Mouse (Mus musculus) MEL (cell line): ENCODE results near the gene Ak4. TPM values are rescaled to one million over a fixed set of nuclear protein-coding genes. Genes with fewer than 3 reads are reported as not detected.

Experiments used
- DNase-seq: peaks from one replicate; pipeline ENCODE4 v3.0.0; 2011; ENCODE audit warnings: low read depth, low spot score
- H3K27ac ChIP-seq: 2 replicates; pipeline ENCODE4 v1.5.1; 2012; ENCODE audit warnings: low read depth, mild to moderate bottlenecking, control low read depth, low read length, moderate library complexity; ENCODE audit not compliant: control insufficient read depth
- H3K27me3 ChIP-seq, 2 experiments: fragments of 150-350 bp in 1 of 2; sonication (generic) in 1 of 2; 2 replicates each; pipeline ENCODE4 v1.6.1; 2012; ENCODE audit warnings: low read length in 2 of 2, mild to moderate bottlenecking in 2 of 2, improper control_type of control experiment in 1 of 2, moderate library complexity in 1 of 2; ENCODE audit not compliant: insufficient read depth in 2 of 2, control insufficient read depth in 1 of 2
- H3K36me3 ChIP-seq, 2 experiments: 2 replicates each; pipeline ENCODE4 v1.6.1; 2012 to 2014; ENCODE audit warnings: low read length in 2 of 2, improper control_type of control experiment in 1 of 2, inconsistent platforms in 1 of 2, mild to moderate bottlenecking in 1 of 2; ENCODE audit not compliant: insufficient read depth in 2 of 2, control insufficient read depth in 1 of 2
- H3K4me1 ChIP-seq, 2 experiments: fragments of 150-350 bp in 1 of 2; sonication (generic) in 1 of 2; 2 replicates each; pipeline ENCODE4 v1.6.1; 2012; ENCODE audit warnings: low read length in 2 of 2, improper control_type of control experiment in 1 of 2, mild to moderate bottlenecking in 1 of 2; ENCODE audit not compliant: insufficient read depth in 2 of 2, control insufficient read depth in 1 of 2
- H3K4me3 ChIP-seq, 2 experiments: fragments of 150-350 bp in 1 of 2; sonication (generic) in 1 of 2; 2 replicates each; pipeline ENCODE4 v1.5.1; 2012; ENCODE audit warnings: low read depth in 2 of 2, low read length in 2 of 2, mild to moderate bottlenecking in 2 of 2, moderate library complexity in 2 of 2, control low read depth in 1 of 2, improper control_type of control experiment in 1 of 2; ENCODE audit not compliant: control insufficient read depth in 1 of 2, insufficient read depth in 1 of 2
- H3K79me2 ChIP-seq: 2 replicates; pipeline ENCODE4 v1.6.1; 2012; ENCODE audit warnings: mild to moderate bottlenecking, low read length, moderate library complexity; ENCODE audit not compliant: control insufficient read depth, poor library complexity, insufficient read depth
- H3K9ac ChIP-seq: 2 replicates; pipeline ENCODE4 v1.6.1; 2012; ENCODE audit warnings: low read depth, mild to moderate bottlenecking, control low read depth, low read length, moderate library complexity; ENCODE audit not compliant: control insufficient read depth, poor library complexity, severe bottlenecking
- H3K9me3 ChIP-seq: fragments of 150-350 bp; sonication (generic); replicated peaks from 2 replicates; pipeline ENCODE4 v1.6.1; 2012; ENCODE audit warnings: mild to moderate bottlenecking, low read length, improper control_type of control experiment, moderate library complexity; ENCODE audit not compliant: insufficient read depth
- CTCF ChIP-seq, 3 experiments: IDR thresholded peaks in 2 of 3; conservative IDR thresholded peaks in 1 of 3; 2 replicates each; pipeline ENCODE4 v1.5.1; 2011 to 2012; ENCODE audit warnings: low read length in 3 of 3, low read depth in 2 of 3, mild to moderate bottlenecking in 2 of 3, improper control_type of control experiment in 1 of 3, inconsistent platforms in 1 of 3, mixed read lengths in 1 of 3, moderate library complexity in 1 of 3; ENCODE audit not compliant: control insufficient read depth in 1 of 3, insufficient read depth in 1 of 3, poor library complexity in 1 of 3, severe bottlenecking in 1 of 3
- E2F4 ChIP-seq: IDR thresholded peaks from 2 replicates; pipeline ENCODE4 v1.6.1; 2011; ENCODE audit warnings: low read depth, low read length, improper control_type of control experiment, borderline replicate concordance
- EP300 ChIP-seq, 2 experiments: IDR thresholded peaks; 2 replicates each; pipeline ENCODE4 v1.6.1; 2011; ENCODE audit warnings: improper control_type of control experiment in 2 of 2, low read length in 2 of 2, low read depth in 1 of 2, mild to moderate bottlenecking in 1 of 2
- ETS1 ChIP-seq: IDR thresholded peaks from 2 replicates; pipeline ENCODE4 v1.6.1; 2012; ENCODE audit warnings: low read depth, mild to moderate bottlenecking, inconsistent platforms, low read length, improper control_type of control experiment, moderate library complexity
- GABPA ChIP-seq: IDR thresholded peaks from 2 replicates; pipeline ENCODE4 v1.6.1; 2012; ENCODE audit warnings: low read depth, mild to moderate bottlenecking, inconsistent platforms, low read length, improper control_type of control experiment, moderate library complexity
- HCFC1 ChIP-seq: IDR thresholded peaks from 2 replicates; pipeline ENCODE4 v1.6.1; 2012; ENCODE audit warnings: low read depth, mild to moderate bottlenecking, inconsistent platforms, low read length, improper control_type of control experiment, moderate library complexity
- MAZ ChIP-seq: IDR thresholded peaks from 2 replicates; pipeline ENCODE4 v1.6.1; 2012; ENCODE audit warnings: low read depth, mild to moderate bottlenecking, inconsistent platforms, low read length, improper control_type of control experiment
- NELFE ChIP-seq: IDR thresholded peaks from 2 replicates; pipeline ENCODE4 v1.6.1; 2011; ENCODE audit warnings: low read depth, low read length, improper control_type of control experiment
- POLR2A ChIP-seq, 2 experiments: IDR thresholded peaks; 2 replicates each; pipeline ENCODE4 v1.6.1; 2011 to 2012; ENCODE audit warnings: low read length in 2 of 2, mild to moderate bottlenecking in 2 of 2, control low read depth in 1 of 2, improper control_type of control experiment in 1 of 2, low read depth in 1 of 2, moderate library complexity in 1 of 2; ENCODE audit not compliant: control insufficient read depth in 1 of 2, insufficient read depth in 1 of 2, poor library complexity in 1 of 2
- SIN3A ChIP-seq: IDR thresholded peaks from 2 replicates; pipeline ENCODE4 v1.6.1; 2012; ENCODE audit warnings: low read length, improper control_type of control experiment, inconsistent platforms
- TBP ChIP-seq: IDR thresholded peaks from 2 replicates; pipeline ENCODE4 v1.8.0; 2011; ENCODE audit warnings: low read depth, low read length, improper control_type of control experiment
- TCF12 ChIP-seq: IDR thresholded peaks from 2 replicates; pipeline ENCODE4 v1.6.1; 2014; ENCODE audit warnings: low read depth, mild to moderate bottlenecking, inconsistent platforms, low read length, improper control_type of control experiment, moderate library complexity
- UBTF ChIP-seq: IDR thresholded peaks from 2 replicates; pipeline ENCODE4 v1.6.1; 2012; ENCODE audit warnings: low read depth, mild to moderate bottlenecking, inconsistent platforms, low read length, improper control_type of control experiment, moderate library complexity, borderline replicate concordance; ENCODE audit not compliant: insufficient read depth
- ZC3H11A ChIP-seq: IDR thresholded peaks from 2 replicates; pipeline ENCODE4 v1.6.1; 2012; ENCODE audit warnings: low read depth, mild to moderate bottlenecking, inconsistent platforms, low read length, improper control_type of control experiment
- ZKSCAN1 ChIP-seq: IDR thresholded peaks from 2 replicates; pipeline ENCODE4 v1.6.1; 2012; ENCODE audit warnings: low read depth, mild to moderate bottlenecking, inconsistent platforms, low read length, improper control_type of control experiment, moderate library complexity
- ZNF384 ChIP-seq: IDR thresholded peaks from 2 replicates; pipeline ENCODE4 v1.6.1; 2012; ENCODE audit warnings: low read depth, mild to moderate bottlenecking, inconsistent platforms, low read length, improper control_type of control experiment
- polyA plus RNA-seq, 2 experiments: library from polyadenylated mRNA; stranded (reverse) in 1 of 2; unstranded in 1 of 2; fragments of >175 nt in 1 of 2; fragments of >200 nt in 1 of 2; gene quantifications; 2 replicates each; pipeline versions ENCODE4 v1.2.1 to v1.2.4; 2012; ENCODE audit warnings: low replicate concordance in 2 of 2, low read depth in 1 of 2; ENCODE audit not compliant: insufficient read length in 2 of 2, insufficient read depth in 1 of 2, missing spikeins in 1 of 2
- total RNA-seq: library from RNA; depleted of rRNA; stranded (reverse); fragments of 300-350 nt; gene quantifications from 2 replicates; pipeline ENCODE4 v1.2.3, GENCODE M21; 2012; rRNA removed

The Ak4 gene
- total RNA-seq (18.3 and 21.2 TPM in 2 replicates), polyA plus RNA-seq (10 to 100 TPM in 1 of 2 experiments, not detected in 1; 25.4 TPM)

GRCm38 (mm10) chr4:101419151-101419910 is at the start of gene Ak4:
TSS of gene Ak4 (plus strand) at chr4:101419277.
- peak within 1 kb of the TSS; percentile 57 for H3K27ac ChIP-seq
- peaks cover 2 to 7% of the 10 kb centered on the region in 2 experiments for H3K36me3 ChIP-seq
- DNase-seq, result peak; percentile 57
- peaks cover 23% of the 10 kb centered on the region for H3K79me2 ChIP-seq
- H3K9me3 ChIP-seq, result no peaks in the 10 kb centered on the region
- TF ChIP-seq UBTF (0 out of 2 replicates have a peak, but pooled peaks have one; percentile 25), MAZ (0 out of 2 replicates have a peak, but pooled peaks have one; percentile 17), SIN3A (peak; percentile 31; the same call in 1 of the 2 replicates), POLR2A (IDR thresholded peaks at IDR 0.05; ENCODE audit: control insufficient read depth in 1 of 2, insufficient read depth in 1 of 2, low read depth in 1 of 2, low read length in 2 of 2, poor library complexity in 1 of 2) (0 out of 4 replicates have a peak, but pooled peaks of 1 of the 2 experiments have one; percentile 17), EP300 (IDR thresholded peaks at IDR 0.05; ENCODE audit: low read depth in 1 of 2, low read length in 2 of 2) (no peak), ZKSCAN1 (no peak)
- TF ChIP-seq, all 39 proteins: peak for 4
- Histone ChIP-seq H3K4me3 (peak within 1 kb of the TSS; percentile 74 to 91), H3K9ac (peak within 1 kb of the TSS; percentile 90), H3K27me3 (no peaks in the 10 kb centered on the region), H3K4me1 (peaks cover 2 to 8% of the 10 kb centered on the region in 2 experiments; a peak in 3 of 4 replicates)

DNA sequence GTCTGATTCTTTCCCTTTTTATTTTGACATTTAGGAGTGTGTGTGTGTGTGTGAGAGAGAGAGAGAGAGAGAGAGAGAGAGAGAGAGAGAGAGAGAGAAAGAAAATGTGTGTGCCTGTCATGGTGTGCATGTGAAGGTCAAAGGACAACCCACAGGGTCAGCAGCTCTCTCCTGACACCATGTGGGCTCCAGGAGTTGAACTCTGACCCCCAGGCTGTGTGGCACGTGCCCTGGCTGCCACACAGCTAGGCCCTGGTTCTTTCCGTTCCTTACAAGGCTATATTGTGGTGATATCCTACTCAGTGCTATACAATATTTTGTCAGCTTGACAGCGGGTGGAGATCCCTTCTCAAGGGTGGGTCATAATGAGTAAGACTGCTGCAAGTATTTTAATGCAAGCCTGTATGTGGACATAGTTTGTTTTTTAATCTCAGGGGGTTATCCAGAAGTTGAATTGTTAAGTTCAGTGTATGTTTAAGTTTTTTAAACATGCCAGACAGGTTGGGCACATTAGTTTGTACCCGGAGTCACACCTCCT is 49.3 kb upstream of the Ak4 start:
- DNase-seq, result no peak
- Histone ChIP-seq H3K79me2 (no peaks in the 10 kb centered on the region), H3K27ac (no peak overlapping the region), H3K27me3 (no peaks in the 10 kb centered on the region), H3K36me3 (no peaks in the 10 kb centered on the region), H3K4me1 (no peaks in the 10 kb centered on the region), H3K4me3 (no peak overlapping the region), H3K9ac (no peak overlapping the region), H3K9me3 (no peaks in the 10 kb centered on the region)
- TF ChIP-seq ZNF384, result no peak
- no peak for TF ChIP-seq ZC3H11A
- no peak for TF ChIP-seq GABPA
- no peak for TF ChIP-seq NELFE
- no peak for TF ChIP-seq MAZ
- no peak for TF ChIP-seq TBP
- TF ChIP-seq HCFC1, result no peak
- no peak for TF ChIP-seq CTCF (IDR thresholded peaks at IDR 0.05 in 2 of 3, conservative IDR thresholded peaks at IDR 0.05 in 1 of 3; ENCODE audit: control insufficient read depth in 1 of 3, insufficient read depth in 1 of 3, low read depth in 2 of 3, low read length in 3 of 3, poor library complexity in 1 of 3, severe bottlenecking in 1 of 3)
- no peak for TF ChIP-seq TCF12
- no peak for TF ChIP-seq ETS1
- no peak for TF ChIP-seq E2F4
